Mouse (Mus musculus): ENCODE results near the gene Zfp59.
"Not testable (repeated sequence)": the region's sequence is repeated elsewhere in the genome, so short reads cannot be mapped to it uniquely, and the experiment has no call there.

Gene Zfp59

DNA sequence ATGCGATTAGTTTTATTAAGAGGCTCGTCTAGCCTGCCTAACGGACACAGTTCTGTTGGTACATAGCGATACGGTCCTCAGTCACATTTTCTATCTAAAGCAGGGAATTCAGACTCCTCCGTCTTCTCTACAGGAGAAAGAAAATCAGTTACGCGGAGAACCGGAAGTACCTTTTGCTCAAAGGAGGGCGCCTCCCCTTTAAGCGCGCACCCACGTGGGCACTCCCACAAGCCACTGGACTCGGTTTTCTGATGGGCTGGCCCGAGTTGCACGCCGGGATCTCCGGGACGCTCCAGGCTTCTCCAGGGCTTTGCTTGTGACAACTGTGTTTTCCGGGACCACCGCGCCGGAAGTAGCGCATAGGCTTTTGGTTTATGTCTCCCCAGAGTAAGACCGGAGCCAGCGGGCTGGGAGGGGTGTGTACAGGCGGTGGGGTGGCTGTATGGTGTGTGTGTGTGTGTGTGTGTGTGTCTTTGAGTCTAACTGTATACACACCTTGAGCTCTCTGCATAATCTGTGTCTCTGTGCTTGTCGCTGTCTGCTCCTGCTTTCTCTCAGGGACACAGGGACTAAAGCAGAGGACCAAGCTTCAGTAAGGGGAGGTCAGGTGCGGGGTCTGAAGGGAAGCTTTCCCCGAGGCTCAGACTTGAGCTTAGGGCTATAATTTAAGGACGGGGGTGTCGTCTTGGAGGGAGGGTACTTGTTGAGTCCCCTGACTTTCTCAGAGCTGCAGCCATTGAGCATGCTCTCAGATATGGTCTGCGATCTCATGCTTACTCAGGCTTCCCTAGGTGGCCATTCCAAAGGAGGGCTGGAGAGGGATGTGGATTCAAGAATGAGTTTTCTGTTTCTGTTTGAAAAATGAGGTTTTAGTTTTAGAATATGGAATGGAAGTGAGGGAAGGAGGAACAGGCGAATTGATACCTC, at the start of gene Zfp59:
Gene Zfp59 (plus strand): TSS at position 285 of the 927 bp plus-strand sequence.
- peak; percentile 88 for DNase-seq

GRCm38 (mm10) chr7:27789306-27789705, 49.1 kb upstream of the Zfp59 start:
- no peak for DNase-seq

- DNase-seq = not testable (repeated sequence)
Observed at GRCm38 (mm10) chr7:27793865-27794264, 44.5 kb upstream of the Zfp59 start.

GRCm38 (mm10) chr7:27794566-27794965, 43.8 kb upstream of the Zfp59 start:
- DNase-seq = no peak

GRCm38 (mm10) chr7:27797906-27798811, 40.2 kb upstream of the Zfp59 start:
- no peak for DNase-seq

DNA sequence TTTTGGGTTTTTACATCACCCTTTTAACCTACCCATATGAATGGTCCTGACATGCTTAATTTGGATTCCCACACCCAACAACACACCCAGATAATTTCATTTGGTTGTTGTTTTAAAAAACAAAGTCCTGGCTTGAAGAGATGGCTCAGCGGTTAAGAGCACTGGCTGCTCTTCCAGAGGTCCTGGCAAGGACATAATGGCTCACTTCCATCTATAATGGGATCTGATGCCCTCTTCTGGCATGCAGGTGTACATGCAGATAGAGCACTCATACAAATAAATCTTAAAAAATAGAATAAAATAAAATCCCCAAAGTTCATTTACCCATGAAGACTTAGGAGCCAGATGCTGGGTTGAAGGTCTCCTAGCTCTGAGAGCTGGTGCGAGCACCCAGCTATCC, 37.3 kb upstream of the Zfp59 start:
- DNase-seq = no peak

GRCm38 (mm10) chr7:27802986-27803385, 35.4 kb upstream of the Zfp59 start:
- DNase-seq = no peak

DNA sequence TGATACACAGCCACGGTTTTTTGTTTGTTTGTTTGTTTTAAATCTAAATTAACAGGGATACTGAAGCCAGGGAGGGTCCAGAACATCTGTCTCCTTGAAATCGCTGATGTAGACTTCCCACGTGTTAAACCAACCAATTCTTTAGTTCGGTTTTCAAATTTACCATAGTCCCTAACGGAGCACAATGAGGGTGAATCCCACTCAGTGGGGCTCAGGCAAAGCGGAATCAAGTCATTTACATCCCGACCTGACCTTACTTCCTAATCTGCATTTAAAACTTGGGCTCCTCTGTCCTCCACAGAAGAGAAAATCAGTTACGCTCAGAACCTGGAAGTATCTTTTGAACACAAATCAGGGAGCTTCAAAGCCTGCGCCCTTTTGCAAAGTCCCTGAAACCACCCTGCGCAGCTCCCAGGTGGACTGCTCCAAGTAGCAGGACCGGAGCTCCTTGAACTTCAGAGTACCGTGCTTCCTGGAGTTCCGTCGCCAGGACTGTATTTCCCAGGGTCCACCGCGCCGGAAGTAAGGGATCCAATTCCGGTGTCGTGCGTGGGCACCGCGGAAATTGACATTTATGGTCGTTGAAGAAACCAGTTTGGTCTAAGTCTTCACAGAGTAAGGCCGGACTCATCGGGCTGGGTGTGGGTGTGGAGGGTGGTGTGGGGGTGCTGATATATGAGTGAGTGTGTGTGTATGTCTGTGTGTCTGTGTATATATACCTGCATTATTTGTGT, 33.9 kb upstream of the Zfp59 start:
- peak; percentile 85 for DNase-seq

DNA sequence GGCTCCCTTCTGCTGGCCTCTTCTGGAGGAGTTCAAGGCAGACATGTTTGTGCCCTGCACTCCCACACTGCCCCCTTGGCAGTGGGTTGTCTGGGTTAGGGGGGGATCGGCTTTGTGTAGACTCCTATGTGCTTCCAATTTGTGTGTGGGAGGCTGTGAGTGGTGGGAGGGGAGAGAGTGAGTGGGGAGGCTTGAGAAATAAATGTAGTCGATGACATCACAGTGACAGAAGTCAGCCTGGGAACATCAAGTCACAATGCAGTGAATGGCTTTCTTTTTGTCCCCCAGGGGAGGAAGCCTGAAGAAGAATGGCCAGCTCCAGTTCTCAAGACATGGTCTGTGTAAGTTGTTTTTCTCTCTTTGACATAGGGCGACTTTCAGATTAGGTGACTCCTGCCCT, 31.5 kb upstream of the Zfp59 start, which contains the start of gene Zfp626:
Gene Zfp626 (plus strand): TSS at position 301 of the 400 bp plus-strand sequence.
- DNase-seq = not testable (repeated sequence)

GRCm38 (mm10) chr7:27807305-27807704, 31.1 kb upstream of the Zfp59 start:
- DNase-seq = not testable (repeated sequence)

- no peak for DNase-seq
Observed at GRCm38 (mm10) chr7:27818526-27819110, 19.8 kb upstream of the Zfp59 start.

DNA sequence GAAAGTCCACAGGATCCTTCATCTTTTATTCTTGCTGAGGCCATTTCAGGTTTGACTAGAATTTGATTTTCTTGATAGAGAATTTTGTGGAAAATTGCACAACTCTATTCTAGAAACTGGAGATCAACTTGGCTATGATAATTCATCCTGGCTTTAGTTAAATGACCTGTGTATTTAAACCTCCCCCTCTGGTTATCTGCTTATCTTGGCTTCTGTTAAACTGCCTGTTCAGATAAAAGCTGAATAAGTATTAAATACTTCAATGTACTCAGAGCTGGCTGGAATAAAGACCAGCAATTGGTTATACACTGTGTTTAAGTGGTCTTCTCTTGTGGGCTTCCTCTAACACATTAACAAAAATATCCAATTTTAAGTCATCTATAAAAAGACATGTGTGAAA, 15.8 kb upstream of the Zfp59 start:
- DNase-seq = no peak

GRCm38 (mm10) chr7:27834131-27834530, 4.3 kb upstream of the Zfp59 start:
- no peak for DNase-seq

DNA sequence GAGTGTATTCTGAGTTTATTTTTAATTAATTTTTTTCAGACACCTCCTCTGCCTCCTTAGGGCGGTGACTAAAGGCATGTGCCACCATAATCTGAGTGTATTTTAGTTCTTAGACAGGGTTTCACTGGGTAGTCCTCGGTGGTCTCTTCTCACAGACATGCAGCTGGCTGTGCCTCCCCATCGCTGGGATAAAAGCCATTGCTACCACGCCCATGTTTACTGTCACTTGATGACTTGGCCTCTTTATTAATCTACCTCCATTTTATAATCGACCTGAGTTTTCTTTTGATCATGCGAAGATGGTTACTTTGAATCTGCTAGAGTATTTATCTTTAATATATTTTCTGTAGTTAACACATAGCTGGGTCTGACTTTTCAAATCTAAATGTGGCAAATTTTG, 511 bp upstream of the Zfp59 start:
- no peak for DNase-seq

DNA sequence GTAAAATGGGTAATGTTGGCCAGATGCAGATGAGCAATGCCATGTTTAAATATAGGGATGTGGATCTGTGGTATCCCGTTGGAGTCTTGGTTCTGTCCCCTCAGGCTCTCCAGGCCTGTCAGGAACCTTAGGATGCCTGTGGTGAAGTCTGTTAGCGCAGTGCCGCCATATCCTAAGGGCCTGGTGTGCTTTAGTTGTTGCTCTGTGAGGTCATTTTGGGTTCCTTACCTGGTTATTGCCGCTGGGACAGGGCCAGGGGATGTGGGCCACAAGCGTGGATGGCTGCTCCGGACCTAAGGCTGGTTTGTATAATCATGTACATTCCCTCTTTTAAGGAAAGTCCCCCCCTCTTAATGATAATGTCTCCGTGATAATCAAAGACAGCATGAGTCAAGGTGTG, 1.2 kb downstream of the Zfp59 start:
- DNase-seq = no peak

- no peak for DNase-seq
Observed at GRCm38 (mm10) chr7:27840104-27840503, 1.7 kb downstream of the Zfp59 start.

- DNase-seq = no peak
Observed at GRCm38 (mm10) chr7:27857227-27857626, 18.8 kb downstream of the Zfp59 start, which contains the start of gene Zfp607a. Gene Zfp607a, plus strand, starts transcription at chr7:27857527.

DNA sequence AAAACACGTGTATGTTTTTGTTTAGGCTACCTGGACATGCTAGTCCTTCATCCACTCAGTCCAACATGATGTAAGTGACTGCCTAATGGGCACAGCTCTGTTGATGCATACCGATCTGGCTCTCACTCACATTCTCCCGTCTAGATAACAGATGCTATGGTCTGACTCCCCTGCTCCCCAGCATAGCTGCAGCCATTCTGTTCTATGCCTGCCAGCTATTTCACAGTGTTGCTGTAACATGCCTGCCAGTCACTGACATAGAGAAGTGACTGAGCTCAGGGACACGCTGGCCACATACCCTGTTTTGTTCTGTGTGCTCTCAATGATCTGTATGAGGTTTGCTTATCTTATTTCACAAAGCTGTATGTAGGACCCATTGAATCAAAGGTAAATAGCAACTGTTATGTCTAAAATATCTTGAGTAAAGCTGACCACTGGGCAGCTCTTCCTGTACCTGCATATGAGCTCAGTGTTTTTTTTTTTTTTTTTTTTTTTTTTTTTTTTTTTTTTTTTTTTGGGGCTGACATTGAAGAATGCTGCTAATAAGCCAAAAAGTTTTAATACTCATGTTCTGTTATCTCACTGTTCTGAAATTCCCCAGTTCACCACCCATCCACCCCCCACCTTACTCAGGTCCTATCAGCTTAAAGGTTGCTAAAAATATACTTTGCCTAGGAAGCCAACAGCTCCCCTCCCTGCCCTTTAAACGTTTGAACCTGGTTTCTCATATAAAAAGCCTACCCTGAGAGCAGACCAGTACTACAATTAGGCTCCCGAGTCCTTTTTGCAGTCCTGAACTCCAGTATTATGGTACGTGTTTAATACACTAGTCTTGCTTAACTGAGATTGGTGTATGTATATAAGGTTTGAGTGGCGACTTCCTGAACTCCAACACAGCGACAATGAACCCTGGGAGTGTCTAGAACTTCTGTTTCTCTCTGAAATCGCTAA, 21.2 kb downstream of the Zfp59 start:
- no peak for DNase-seq

GRCm38 (mm10) chr7:27860396-27861235, 22.2 kb downstream of the Zfp59 start:
- peak; percentile 43 for DNase-seq

- not testable (repeated sequence) for DNase-seq
Observed at GRCm38 (mm10) chr7:27862578-27862977, 24.2 kb downstream of the Zfp59 start.

All from right cerebral cortex, postnatal 25 days (tissue).